Mouse (Mus musculus): ENCODE results near the gene Gpn2.

Gpn2 gene

GRCm38 (mm10) chr4:133625621-133626071, 41.5 kb downstream of the Gpn2 start:
- DNase-seq (ENCODE audit: low spot score): no peak

- DNase-seq (ENCODE audit: low spot score): no peak
Observed at GRCm38 (mm10) chr4:133626221-133626620, 42.1 kb downstream of the Gpn2 start.

GRCm38 (mm10) chr4:133626621-133627020, 42.5 kb downstream of the Gpn2 start:
- no peak for DNase-seq (ENCODE audit: low spot score)

GRCm38 (mm10) chr4:133627039-133627438, 42.9 kb downstream of the Gpn2 start:
- no peak for DNase-seq (ENCODE audit: low spot score)

GRCm38 (mm10) chr4:133628517-133628916, 44.4 kb downstream of the Gpn2 start:
- no peak for DNase-seq (ENCODE audit: low spot score)

GRCm38 (mm10) chr4:133629191-133629590, 45.0 kb downstream of the Gpn2 start:
- DNase-seq (ENCODE audit: low spot score): no peak

- no peak for DNase-seq (ENCODE audit: low spot score)
Observed at GRCm38 (mm10) chr4:133630326-133630920, 46.3 kb downstream of the Gpn2 start.

- DNase-seq (ENCODE audit: low spot score): no peak
Observed at GRCm38 (mm10) chr4:133631071-133631768, 47.1 kb downstream of the Gpn2 start.

- DNase-seq (ENCODE audit: low spot score): no peak
Observed at GRCm38 (mm10) chr4:133631769-133632411, 47.7 kb downstream of the Gpn2 start.

GRCm38 (mm10) chr4:133632483-133633327, 48.5 kb downstream of the Gpn2 start:
- DNase-seq (ENCODE audit: low spot score): no peak

GRCm38 (mm10) chr4:133633332-133634042, 49.3 kb downstream of the Gpn2 start:
- DNase-seq (ENCODE audit: low spot score): peak; percentile 85

- DNase-seq (ENCODE audit: low spot score): no peak
Observed at GRCm38 (mm10) chr4:133634043-133634410, 49.9 kb downstream of the Gpn2 start.

Measured in embryo, embryonic 10 days (tissue).